Mouse (Mus musculus) cerebellum, adult 2 months (tissue): ENCODE results near the gene 6030452D12Rik. TPM values are rescaled to one million over a fixed set of nuclear protein-coding genes. Genes with fewer than 3 reads are reported as not detected.
A peak's percentile ranks its signal among the peaks of the same experiment; 100 is the strongest.

Source experiments
- DNase-seq, 2 experiments: peaks; one replicate each; pipeline ENCODE4 v3.0.0; 2021
- H3K27ac ChIP-seq: fragments of 200-500 bp; 2 replicates; pipeline ENCODE4 v1.5.1; 2012; ENCODE audit warnings: low read length, control low read depth, inconsistent platforms; ENCODE audit not compliant: insufficient read depth
- H3K27me3 ChIP-seq: fragments of 200-500 bp; 2 replicates; pipeline ENCODE4 v1.6.1; 2012; ENCODE audit warnings: inconsistent platforms, mild to moderate bottlenecking, low read length, moderate library complexity; ENCODE audit not compliant: control insufficient read depth, insufficient read depth
- H3K4me1 ChIP-seq: fragments of 200-500 bp; 2 replicates; pipeline ENCODE4 v1.6.1; 2011; ENCODE audit warnings: low read length; ENCODE audit not compliant: control insufficient read depth, insufficient read depth
- H3K4me3 ChIP-seq: fragments of 200-500 bp; replicated peaks from 2 replicates; pipeline ENCODE3; 2011; ENCODE audit warnings: mild to moderate bottlenecking, low read depth, low read length, control low read depth; ENCODE audit not compliant: insufficient read depth
- CTCF ChIP-seq: fragments of 200-500 bp; IDR thresholded peaks from 2 replicates; pipeline ENCODE4 v1.5.1; 2011; ENCODE audit warnings: low read depth, mild to moderate bottlenecking, control low read depth, low read length, moderate library complexity, borderline replicate concordance; ENCODE audit not compliant: insufficient read depth
- POLR2A ChIP-seq: fragments of 200-500 bp; IDR thresholded peaks from 2 replicates; pipeline ENCODE4 v1.6.1; 2011; ENCODE audit warnings: low read length, control low read depth, borderline replicate concordance; ENCODE audit not compliant: insufficient read depth
- WGBS: fragments of 180-500 bp; shearing (Covaris S2); methylation state at CpG from one replicate; pipeline ENCODE4 v1.1.7; 2018; 5-methylcytosine and 5-hydroxymethylcytosine counted together
- polyA plus RNA-seq: library from polyadenylated mRNA; depleted of rRNA; stranded (reverse); fragments of >200 nt; gene quantifications from 2 replicates; pipeline ENCODE4 v1.2.3, GENCODE M21; 2012

The 6030452D12Rik gene
- polyA plus RNA-seq, 1 experiment, result not detected

DNA sequence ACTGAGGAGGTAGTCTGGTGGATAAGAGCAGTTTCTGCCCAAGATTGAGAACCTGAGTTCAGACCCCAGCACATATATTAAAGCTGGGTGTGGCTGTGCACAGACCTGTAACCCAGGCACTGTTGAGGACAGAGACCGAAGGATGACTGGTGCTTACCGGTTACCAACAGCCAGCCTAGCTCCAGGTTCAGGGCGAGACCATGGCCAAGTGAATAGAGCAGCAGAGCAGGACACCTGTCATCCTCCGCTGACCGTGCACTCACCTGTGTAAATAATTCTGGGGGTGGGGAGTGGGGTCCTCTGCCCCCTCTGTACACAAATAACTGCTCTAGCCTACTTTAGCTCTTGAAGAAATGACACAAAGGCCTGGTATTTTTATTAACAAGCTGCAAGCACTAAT lies 26.3 kb upstream of the 6030452D12Rik start:
- TF ChIP-seq CTCF (no peak), POLR2A (no peak)
- WGBS, result 85% methylated on average over 5 of the region's 5 CpGs
- H3K4me3 ChIP-seq, result no peak overlapping the region
- DNase-seq, result no peak
- no peaks in the 10 kb centered on the region for H3K27me3 ChIP-seq
- H3K27ac ChIP-seq, result no peak overlapping the region
- H3K4me1 ChIP-seq, result no peaks in the 10 kb centered on the region

DNA sequence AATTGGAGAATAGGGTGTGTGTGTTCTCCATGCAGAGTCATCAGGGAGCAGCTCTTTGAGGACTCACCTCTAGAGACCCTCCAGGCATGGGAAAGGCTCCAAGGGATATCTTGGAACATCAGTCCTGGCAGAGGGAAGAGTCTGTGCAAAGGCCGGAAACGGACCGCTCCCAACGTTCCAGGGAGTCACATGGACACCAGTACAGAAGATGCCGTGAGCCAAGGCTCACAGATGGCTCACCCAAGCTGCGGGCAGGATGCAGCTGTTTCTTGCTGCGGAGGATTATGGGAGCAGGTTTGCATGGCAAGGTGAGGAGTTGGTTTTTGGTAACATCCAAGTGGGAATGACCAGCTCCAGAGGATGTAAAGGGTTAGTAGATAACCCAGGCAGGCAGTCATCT lies 3.9 kb downstream of the 6030452D12Rik start:
- H3K4me3 ChIP-seq, result no peak overlapping the region
- no peak overlapping the region for H3K27ac ChIP-seq
- no peak for DNase-seq
- H3K4me1 ChIP-seq, result no peaks in the 10 kb centered on the region
- no peak for TF ChIP-seq CTCF
- TF ChIP-seq POLR2A, result no peak
- H3K27me3 ChIP-seq, result no peaks in the 10 kb centered on the region; the same call in 1 of the 2 replicates
- WGBS, result 13% methylated on average over 7 of the region's 7 CpGs

DNA sequence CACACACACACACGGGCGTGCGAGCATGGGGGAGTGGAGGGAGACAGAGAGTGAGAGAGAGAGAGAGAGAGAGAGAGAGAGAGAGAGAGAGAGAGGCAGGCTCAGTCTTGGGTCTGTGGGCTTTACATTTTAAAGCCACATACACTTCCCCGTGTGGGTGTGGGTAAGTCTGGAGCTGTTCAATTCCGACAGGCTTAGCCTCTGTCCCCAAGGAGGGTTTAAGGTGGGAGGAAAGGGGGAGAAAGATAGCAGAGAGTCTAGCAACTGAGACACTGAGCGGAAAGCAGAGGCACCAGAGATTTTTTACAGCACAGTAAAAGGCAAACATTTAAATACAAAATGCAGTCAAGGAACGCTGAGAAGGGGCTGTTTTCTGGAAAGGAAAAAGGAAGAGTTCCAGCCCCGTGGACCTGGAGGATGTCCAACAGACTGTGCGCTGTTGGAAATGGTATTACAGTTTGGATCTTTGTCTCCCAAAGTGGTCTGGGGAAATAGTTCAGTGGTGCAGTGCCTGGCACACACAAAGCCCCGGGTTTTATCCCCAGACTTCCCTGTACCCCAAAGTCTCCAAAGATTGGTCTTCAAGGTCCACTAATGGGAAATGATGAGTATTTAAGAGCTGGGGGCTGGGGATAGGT lies 5.1 kb downstream of the 6030452D12Rik start:
- no peak for TF ChIP-seq POLR2A
- no peak for TF ChIP-seq CTCF

DNA sequence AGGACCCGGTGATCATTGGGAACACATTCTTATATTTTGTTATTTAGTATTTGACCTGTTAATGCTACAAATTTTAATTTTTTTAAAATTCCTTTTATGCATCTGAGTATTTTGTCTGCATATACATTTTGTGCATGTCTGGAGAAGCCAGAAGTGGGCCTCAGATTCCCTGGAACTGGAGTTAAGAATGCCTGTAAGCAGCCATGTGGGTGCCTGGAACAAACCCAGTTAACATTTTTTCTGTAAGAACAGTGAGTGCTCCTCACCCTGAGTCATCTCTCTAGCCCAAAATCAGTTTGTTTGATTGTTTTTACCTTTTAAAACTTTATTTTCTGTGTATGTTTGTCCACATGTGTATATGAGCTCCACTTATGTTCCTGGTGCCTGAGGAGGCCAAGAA lies 5.8 kb downstream of the 6030452D12Rik start:
- H3K27ac ChIP-seq, result no peak overlapping the region
- H3K4me1 ChIP-seq, result no peaks in the 10 kb centered on the region
- DNase-seq, result no peak
- 95% methylated on average over 1 of the region's 1 CpGs for WGBS
- no peak for TF ChIP-seq POLR2A
- TF ChIP-seq CTCF, result no peak
- H3K27me3 ChIP-seq, result peaks cover 2% of the 10 kb centered on the region; the same call in 1 of the 2 replicates
- no peak overlapping the region for H3K4me3 ChIP-seq

More for the DNA sequence above, 5.1 kb downstream of the 6030452D12Rik start:
- Histone ChIP-seq H3K4me3 (no peak overlapping the region), H3K27me3 (peaks cover 2% of the 10 kb centered on the region; the same call in 1 of the 2 replicates), H3K27ac (no peak overlapping the region), H3K4me1 (no peaks in the 10 kb centered on the region)
- 37% methylated on average over 10 of the region's 10 CpGs for WGBS
- no peak for DNase-seq

DNA sequence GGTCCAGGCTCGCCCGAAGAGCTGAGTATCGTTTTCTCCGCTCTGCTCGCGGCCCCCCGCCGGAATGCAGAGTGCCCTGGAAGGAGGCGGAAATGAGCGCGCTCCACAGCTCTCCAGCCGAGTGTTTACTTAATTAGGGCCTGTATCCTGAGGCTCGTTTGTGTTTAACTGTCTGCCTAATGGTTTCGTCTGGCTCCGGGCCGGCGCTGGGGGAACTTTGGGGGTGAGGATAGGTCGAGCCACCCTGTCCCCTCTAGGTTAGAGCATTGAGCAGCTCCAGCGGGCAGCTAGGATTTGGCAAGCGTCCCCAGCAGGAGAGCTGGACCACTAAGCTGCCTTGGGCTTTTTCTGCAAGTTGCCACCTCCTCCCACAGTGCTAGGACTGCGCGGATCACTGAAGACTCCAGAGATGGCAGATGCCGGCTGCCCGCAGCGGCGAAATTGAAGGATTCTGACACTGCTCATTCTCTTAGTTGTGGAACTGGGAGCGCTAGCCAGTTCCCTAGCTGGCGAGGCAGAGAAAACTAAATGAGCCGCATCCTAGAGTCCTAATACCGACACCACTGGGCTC lies 7.5 kb downstream of the 6030452D12Rik start:
- 3% methylated on average over 30 of the region's 30 CpGs for WGBS
- Histone ChIP-seq H3K4me3 (no peak overlapping the region), H3K27me3 (peaks cover 5% of the 10 kb centered on the region; the same call in 1 of the 2 replicates), H3K4me1 (0 out of 2 replicates have a peak, but pooled peaks cover 3% of the 10 kb centered on the region), H3K27ac (no peak overlapping the region)
- DNase-seq, result peak; percentile 23 to 26
- no peak for TF ChIP-seq CTCF
- no peak for TF ChIP-seq POLR2A

DNA sequence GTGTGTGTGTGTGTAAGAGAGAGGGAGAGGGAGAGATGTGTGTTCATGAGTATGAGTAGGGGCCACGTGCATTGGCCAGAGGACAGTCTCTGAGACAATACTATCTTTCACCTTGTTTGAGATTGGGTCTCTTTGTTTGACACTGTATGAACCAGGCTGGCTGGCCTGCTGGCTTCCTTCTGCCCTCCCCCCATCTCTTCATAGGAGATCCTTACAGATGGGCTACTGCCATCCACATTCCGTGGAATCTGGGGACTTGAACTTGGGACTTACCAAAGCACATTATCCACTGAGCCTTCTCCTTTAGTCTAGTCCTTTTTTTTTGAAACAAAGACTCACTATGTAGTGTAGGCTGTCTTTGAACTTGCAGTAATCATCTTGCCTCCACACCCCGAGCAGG lies 8.1 kb downstream of the 6030452D12Rik start:
- Histone ChIP-seq H3K4me1 (0 out of 2 replicates have a peak, but pooled peaks cover 3% of the 10 kb centered on the region), H3K4me3 (no peak overlapping the region), H3K27me3 (peaks cover 5% of the 10 kb centered on the region; the same call in 1 of the 2 replicates), H3K27ac (no peak overlapping the region)
- WGBS, result 27% methylated on average over 3 of the region's 3 CpGs
- no peak for DNase-seq
- TF ChIP-seq POLR2A, result no peak
- TF ChIP-seq CTCF, result no peak

DNA sequence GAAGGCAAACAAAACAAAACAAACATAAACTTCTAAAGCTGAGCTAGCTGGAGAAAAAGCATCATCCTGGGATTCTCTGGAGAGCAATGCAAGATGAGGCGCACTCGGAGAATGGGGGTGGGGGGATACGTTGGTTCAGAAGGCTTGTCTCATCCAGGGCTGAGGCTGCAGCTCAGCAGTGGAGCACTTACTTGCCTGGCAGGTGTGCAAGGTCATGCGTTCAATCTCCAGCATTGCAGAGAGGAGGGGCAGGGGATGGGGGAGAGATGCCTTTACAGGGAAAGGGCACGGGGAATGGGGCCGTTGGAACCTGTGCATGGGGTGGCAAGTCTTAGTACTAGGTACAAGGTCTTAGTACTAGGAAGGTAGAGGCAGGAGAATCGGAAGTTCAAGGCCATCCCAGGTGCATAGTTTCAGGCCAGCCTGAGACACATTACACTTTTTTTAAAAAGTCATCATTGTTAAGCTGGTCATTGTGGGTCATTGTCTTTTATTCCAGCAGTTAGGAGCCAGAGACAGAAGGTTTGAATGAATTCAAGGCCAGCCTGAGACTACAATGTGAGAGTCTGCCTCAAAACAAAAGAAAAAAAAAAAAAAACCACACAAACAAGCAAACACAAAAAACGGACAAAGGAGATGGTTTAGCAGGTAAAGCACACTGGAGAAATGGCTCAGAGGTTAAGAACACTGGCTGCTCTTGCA lies 8.9 kb downstream of the 6030452D12Rik start:
- WGBS, result 74% methylated on average over 8 of the region's 8 CpGs
- no peak overlapping the region for H3K4me3 ChIP-seq
- DNase-seq, result no peak
- H3K27ac ChIP-seq, result no peak overlapping the region
- 0 out of 2 replicates have a peak, but pooled peaks cover 3% of the 10 kb centered on the region for H3K4me1 ChIP-seq
- H3K27me3 ChIP-seq, result peaks cover 5% of the 10 kb centered on the region; the same call in 1 of the 2 replicates
- no peak for TF ChIP-seq CTCF
- TF ChIP-seq POLR2A, result no peak
